Mouse (Mus musculus) spleen, adult 18-20 months (tissue): ENCODE measurements around the gene Diras2.
"Not testable (repeated sequence)": the region's sequence is repeated elsewhere in the genome, so short reads cannot be mapped to it uniquely, and the experiment has no call there.

ENCODE experiments used
- DNase-seq, 2 experiments: peaks; one replicate each; pipeline ENCODE4 v3.0.0; 2022; ENCODE audit warnings: mixed read lengths in 2 of 2

Gene Diras2

GRCm38 (mm10) chr13:52516561-52516960 lies 14.5 kb downstream of the Diras2 start:
- DNase-seq = no peak

GRCm38 (mm10) chr13:52516051-52516450 lies 15.0 kb downstream of the Diras2 start:
- DNase-seq = no peak

DNA sequence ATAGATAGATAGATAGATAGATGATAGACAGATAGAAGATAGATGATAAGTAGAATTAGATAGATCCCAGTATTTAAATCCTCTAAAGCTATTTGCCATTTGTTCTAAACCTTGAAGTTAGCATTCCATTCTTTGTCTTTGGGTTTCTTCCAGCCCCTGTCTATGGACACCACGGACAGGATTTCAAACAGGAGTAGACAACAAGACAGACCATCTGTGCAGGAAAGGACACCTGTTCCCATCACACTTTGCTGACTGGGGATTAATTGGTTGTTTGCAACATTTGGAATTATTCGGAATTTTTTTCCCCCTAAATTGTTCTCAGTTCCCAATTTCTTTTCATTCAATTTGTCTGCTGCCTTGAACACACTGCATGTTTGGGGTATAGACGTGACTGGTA lies 17.5 kb downstream of the Diras2 start:
- DNase-seq = no peak

- DNase-seq = no peak
Observed at GRCm38 (mm10) chr13:52512356-52512755, 18.7 kb downstream of the Diras2 start.

- DNase-seq = no peak
Observed at GRCm38 (mm10) chr13:52510172-52510880, 20.8 kb downstream of the Diras2 start.

- DNase-seq = no peak
Observed at GRCm38 (mm10) chr13:52507460-52508293, 23.4 kb downstream of the Diras2 start.

- DNase-seq = not testable (repeated sequence)
Observed at GRCm38 (mm10) chr13:52506822-52507221, 24.3 kb downstream of the Diras2 start.

GRCm38 (mm10) chr13:52505683-52506285 lies 25.3 kb downstream of the Diras2 start:
- DNase-seq = not testable (repeated sequence)

- no peak for DNase-seq
Observed at GRCm38 (mm10) chr13:52501686-52502085, 29.4 kb downstream of the Diras2 start.

- DNase-seq = no peak
Observed at GRCm38 (mm10) chr13:52497029-52497550, 34.0 kb downstream of the Diras2 start.

DNA sequence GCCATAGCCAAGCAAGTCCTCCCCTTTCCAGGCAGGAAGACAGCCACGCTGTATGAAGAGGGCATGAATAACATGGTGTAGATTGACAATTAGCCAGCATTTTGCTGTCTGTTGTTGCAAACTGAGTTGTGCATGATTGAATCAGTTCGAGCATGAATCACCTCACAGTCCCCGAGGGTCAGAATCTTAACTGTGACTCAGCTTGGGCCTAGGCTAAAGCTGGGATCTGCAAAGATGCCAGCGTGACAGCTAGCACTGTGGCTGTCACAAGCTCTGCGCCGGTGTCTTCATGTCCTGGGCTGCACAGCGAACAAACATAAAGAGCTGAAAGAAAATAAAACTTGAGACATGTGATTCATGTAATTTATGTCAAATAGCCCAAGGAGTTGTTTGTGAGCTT lies 42.3 kb downstream of the Diras2 start:
- DNase-seq = no peak

DNA sequence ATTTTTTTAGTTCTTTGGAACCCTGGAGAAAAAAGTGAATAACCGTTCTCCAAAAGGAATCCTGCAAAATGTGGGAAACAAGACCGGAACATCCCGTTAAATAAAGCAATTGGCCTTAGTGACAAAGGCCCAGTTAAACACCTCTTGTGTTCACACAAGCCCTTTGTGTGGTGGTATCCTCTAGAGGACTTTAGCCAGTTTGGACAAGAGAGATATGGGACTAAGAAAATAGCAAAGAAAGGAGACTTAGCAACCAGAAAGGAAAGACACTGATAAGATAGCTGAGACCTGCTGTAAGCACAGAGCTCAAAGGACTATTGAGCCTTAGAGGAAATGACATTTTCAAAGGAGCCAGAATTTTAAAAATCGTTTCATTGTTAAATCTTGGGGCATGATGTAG lies 47.0 kb downstream of the Diras2 start:
- no peak for DNase-seq

DNA sequence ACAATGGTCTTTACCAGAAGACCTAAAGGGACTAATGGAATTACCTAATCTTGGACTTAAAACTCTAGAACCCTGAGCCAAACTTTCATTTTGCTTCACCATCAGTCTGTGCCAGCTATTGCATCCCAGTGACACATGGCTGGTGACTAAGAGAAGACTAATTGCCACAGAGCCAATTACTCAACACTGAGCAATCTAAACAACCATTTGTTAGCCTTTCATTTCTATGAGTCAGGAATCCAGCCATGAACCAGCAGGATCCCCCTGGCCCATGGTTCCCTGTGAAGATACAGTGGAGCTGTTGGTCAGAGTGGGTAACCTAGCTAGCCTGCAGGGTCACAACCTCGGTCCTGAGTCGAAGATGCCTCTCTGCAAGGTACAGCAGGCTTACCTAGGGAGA lies 49.3 kb downstream of the Diras2 start:
- DNase-seq = no peak

DNA sequence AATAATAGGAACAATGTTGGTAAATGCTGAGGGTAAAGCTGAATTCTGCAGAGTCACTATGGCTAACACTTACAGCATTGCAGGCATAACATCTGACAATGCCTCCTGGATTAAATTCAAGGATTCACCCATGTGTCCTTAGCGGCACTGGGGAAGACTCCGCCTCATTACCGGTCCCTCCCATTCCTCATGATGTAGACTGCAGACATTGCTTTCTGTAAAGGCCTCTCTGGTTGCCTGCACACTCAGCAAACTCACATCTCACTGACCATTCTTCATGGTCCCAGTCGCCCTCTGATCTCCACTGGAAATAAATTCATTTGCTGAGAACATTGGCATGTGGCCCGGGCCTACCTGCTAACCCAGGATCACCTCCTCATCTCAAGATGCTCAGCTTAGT lies 51.9 kb downstream of the Diras2 start:
- DNase-seq = no peak

GRCm38 (mm10) chr13:52476998-52477601 lies 54.0 kb downstream of the Diras2 start:
- no peak for DNase-seq

DNA sequence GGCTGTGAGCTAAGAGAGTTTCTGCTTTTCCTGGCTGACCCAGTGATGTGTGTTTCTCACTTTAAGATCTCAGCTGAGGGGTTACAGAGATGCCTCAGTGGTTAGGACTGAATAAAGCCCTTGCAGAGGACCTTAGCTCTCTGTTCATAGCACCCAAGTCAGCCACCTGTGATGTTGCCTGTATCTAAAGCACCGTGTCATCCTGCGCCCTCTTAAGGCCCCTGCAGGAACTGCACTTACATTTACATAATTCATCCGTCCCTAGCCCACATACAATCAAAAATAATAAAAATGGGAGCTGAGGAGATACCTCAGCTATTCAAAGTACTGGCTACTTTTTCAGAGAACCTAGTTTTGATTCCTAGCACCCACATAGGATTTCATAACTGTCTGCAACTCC lies 54.9 kb downstream of the Diras2 start:
- DNase-seq = peak in 1 of 2 experiments; percentile 11

GRCm38 (mm10) chr13:52475264-52475663 lies 55.8 kb downstream of the Diras2 start:
- no peak for DNase-seq

GRCm38 (mm10) chr13:52474807-52475206 lies 56.3 kb downstream of the Diras2 start:
- no peak for DNase-seq

GRCm38 (mm10) chr13:52469795-52470690 lies 61.0 kb downstream of the Diras2 start:
- no peak for DNase-seq

DNA sequence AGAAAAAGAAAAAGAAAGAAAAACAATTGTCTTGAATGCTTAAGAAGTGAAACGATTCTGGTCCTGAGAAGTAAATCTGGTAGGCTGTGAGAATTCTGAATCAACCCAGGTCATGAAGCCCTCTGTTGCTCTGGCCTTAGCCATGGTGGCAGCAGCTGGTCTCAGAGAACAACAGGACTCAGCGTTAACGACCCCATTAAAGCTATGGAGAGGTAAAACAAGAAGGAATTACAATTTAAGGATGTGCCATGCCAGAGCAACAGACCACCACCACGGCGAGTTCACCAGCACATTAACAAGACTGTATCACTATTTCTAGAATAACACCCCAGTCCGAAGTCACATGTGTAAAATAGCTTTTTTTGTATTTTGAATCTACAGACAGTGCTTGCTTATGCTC lies 65.9 kb downstream of the Diras2 start:
- no peak for DNase-seq

DNA sequence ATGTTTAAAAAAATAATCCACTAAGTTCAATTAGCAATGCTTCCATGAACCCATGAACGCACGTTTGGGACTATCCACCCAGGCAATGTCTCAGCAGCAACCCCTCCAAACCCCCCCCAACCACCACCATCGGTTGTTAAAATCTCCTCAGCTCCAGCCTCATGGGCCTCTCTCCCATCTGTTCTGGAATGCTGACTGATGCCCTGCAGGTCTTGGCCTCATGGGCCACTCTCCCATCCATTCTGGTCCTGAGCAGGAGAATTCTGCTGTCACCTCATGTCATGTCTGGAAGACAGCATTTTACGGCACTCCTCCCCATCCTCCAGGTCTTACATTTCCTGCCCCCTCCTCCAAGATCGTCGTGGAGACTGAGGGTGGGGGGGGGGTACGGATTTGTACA lies 71.1 kb downstream of the Diras2 start:
- no peak for DNase-seq

- no peak for DNase-seq
Observed at GRCm38 (mm10) chr13:52457889-52458324, 73.2 kb downstream of the Diras2 start.
